Mouse (Mus musculus) limb, embryonic 15.5 days (tissue): ENCODE data around the gene Nusap1. TPM values are rescaled to one million over a fixed set of nuclear protein-coding genes. Genes with fewer than 3 reads are reported as not detected.

Source experiments
- ATAC-seq: fragments of 200-750 bp; cut with Nextera tagmentation; 2 replicates; pipeline ENCODE4 v1.8.0; 2017; ENCODE audit warnings: low read depth, moderate TSS enrichment; ENCODE audit not compliant: insufficient number of reproducible peaks, low FRiP score, low TSS enrichment
- H3K27ac ChIP-seq: fragments of 300-500 bp; sonication (generic); 2 replicates; pipeline ENCODE4 v1.5.1; 2015; ENCODE audit warnings: moderate library complexity, mild to moderate bottlenecking, inconsistent platforms
- H3K27me3 ChIP-seq: fragments of 300-500 bp; sonication (generic); 2 replicates; pipeline ENCODE4 v1.6.1; 2015; ENCODE audit warnings: inconsistent platforms
- H3K36me3 ChIP-seq: fragments of 300-500 bp; sonication (generic); 2 replicates; pipeline ENCODE4 v1.6.1; 2015; ENCODE audit warnings: inconsistent platforms
- H3K4me1 ChIP-seq: fragments of 300-500 bp; sonication (generic); 2 replicates; pipeline ENCODE4 v1.6.1; 2015; ENCODE audit warnings: inconsistent platforms
- H3K4me2 ChIP-seq: fragments of 300-500 bp; sonication (generic); 2 replicates; pipeline ENCODE4 v1.6.1; 2015; ENCODE audit warnings: mild to moderate bottlenecking, inconsistent platforms
- H3K4me3 ChIP-seq: fragments of 300-500 bp; sonication (generic); 2 replicates; pipeline ENCODE4 v1.5.1; 2015; ENCODE audit warnings: mild to moderate bottlenecking, inconsistent platforms
- H3K9ac ChIP-seq: fragments of 300-500 bp; sonication (generic); 2 replicates; pipeline ENCODE4 v1.6.1; 2015; ENCODE audit warnings: inconsistent platforms
- H3K9me3 ChIP-seq: fragments of 300-500 bp; sonication (generic); 2 replicates; pipeline ENCODE4 v1.6.1; 2016; ENCODE audit warnings: inconsistent platforms
- WGBS: fragments of 180-500 bp; shearing (Covaris S2); methylation state at CpG from one replicate; pipeline ENCODE4 v1.1.7; 2015; 5-methylcytosine and 5-hydroxymethylcytosine counted together
- polyA plus RNA-seq: library from polyadenylated mRNA; unstranded; fragments of >200 nt; fragmentation: Nextera tagmentation; extraction: Ambion mirVana; gene quantifications from 2 replicates; pipeline ENCODE4 v1.2.1, GENCODE M21; 2015

The Nusap1 gene
- polyA plus RNA-seq: 60.3 and 60.4 TPM in 2 replicates

- H3K27me3 ChIP-seq: no peaks in the 10 kb centered on the region
- H3K36me3 ChIP-seq: 0 out of 2 replicates have a peak, but pooled peaks cover 2% of the 10 kb centered on the region
- H3K9ac ChIP-seq: peak within 1 kb of the TSS; percentile 52
- peak within 1 kb of the TSS; percentile 87 for H3K4me2 ChIP-seq
- ATAC-seq: peak; percentile 99
- no peaks in the 10 kb centered on the region for H3K9me3 ChIP-seq
- peaks cover 20% of the 10 kb centered on the region for H3K4me1 ChIP-seq
- peak within 1 kb of the TSS; percentile 85 for H3K4me3 ChIP-seq
- peak within 1 kb of the TSS; percentile 73 for H3K27ac ChIP-seq
- WGBS: under 1% methylated on average over 55 of the region's 55 CpGs
Observed at GRCm38 (mm10) chr2:119618199-119618982, at the start of gene Nusap1, which contains the start of gene Oip5. Gene Nusap1 (plus strand): TSS chr2:119618298. Gene Oip5 (minus strand): TSS chr2:119618469.

GRCm38 (mm10) chr2:119572471-119572870 lies 45.6 kb upstream of the Nusap1 start:
- Histone ChIP-seq H3K4me3 (no peak overlapping the region), H3K4me2 (no peak overlapping the region), H3K36me3 (peaks cover 19% of the 10 kb centered on the region), H3K27me3 (no peaks in the 10 kb centered on the region), H3K4me1 (no peaks in the 10 kb centered on the region), H3K9ac (no peak overlapping the region), H3K9me3 (no peaks in the 10 kb centered on the region), H3K27ac (no peak overlapping the region)
- no peak for ATAC-seq
- 85% methylated on average over 1 of the region's 1 CpGs for WGBS

- Histone ChIP-seq H3K9me3 (no peaks in the 10 kb centered on the region), H3K27ac (no peak overlapping the region), H3K4me1 (no peaks in the 10 kb centered on the region), H3K36me3 (peaks cover 22% of the 10 kb centered on the region; the same call in 1 of the 2 replicates), H3K4me3 (no peak overlapping the region), H3K4me2 (no peak overlapping the region), H3K27me3 (no peaks in the 10 kb centered on the region), H3K9ac (no peak overlapping the region)
- WGBS: 94% methylated on average over 3 of the region's 3 CpGs
- no peak for ATAC-seq
Observed at GRCm38 (mm10) chr2:119581571-119581970, 36.5 kb upstream of the Nusap1 start.

- no peak overlapping the region for H3K27ac ChIP-seq
- no peaks in the 10 kb centered on the region for H3K9me3 ChIP-seq
- no peaks in the 10 kb centered on the region for H3K4me1 ChIP-seq
- H3K9ac ChIP-seq: no peak overlapping the region
- 37% methylated on average over 2 of the region's 2 CpGs for WGBS
- H3K4me2 ChIP-seq: no peak overlapping the region
- no peak overlapping the region for H3K4me3 ChIP-seq
- H3K27me3 ChIP-seq: no peaks in the 10 kb centered on the region
- H3K36me3 ChIP-seq: peaks cover 22% of the 10 kb centered on the region; the same call in 1 of the 2 replicates
- no peak for ATAC-seq
Observed at GRCm38 (mm10) chr2:119583439-119583838, 34.7 kb upstream of the Nusap1 start.

GRCm38 (mm10) chr2:119584282-119584681 lies 33.8 kb upstream of the Nusap1 start:
- Histone ChIP-seq H3K4me1 (no peaks in the 10 kb centered on the region), H3K36me3 (peaks cover 20% of the 10 kb centered on the region; the same call in 1 of the 2 replicates), H3K4me3 (no peak overlapping the region), H3K9me3 (no peaks in the 10 kb centered on the region), H3K27me3 (no peaks in the 10 kb centered on the region), H3K9ac (no peak overlapping the region), H3K27ac (no peak overlapping the region), H3K4me2 (no peak overlapping the region)
- WGBS: 85% methylated on average over 8 of the region's 8 CpGs
- no peak for ATAC-seq

- no peaks in the 10 kb centered on the region for H3K4me1 ChIP-seq
- peaks cover 7% of the 10 kb centered on the region; the same call in 1 of the 2 replicates for H3K36me3 ChIP-seq
- H3K4me2 ChIP-seq: no peak overlapping the region
- no peak overlapping the region for H3K4me3 ChIP-seq
- no peak overlapping the region for H3K9ac ChIP-seq
- no peaks in the 10 kb centered on the region for H3K9me3 ChIP-seq
- no peak overlapping the region for H3K27ac ChIP-seq
- ATAC-seq: no peak
- no peaks in the 10 kb centered on the region for H3K27me3 ChIP-seq
- 21% methylated on average over 4 of the region's 4 CpGs for WGBS
Observed at GRCm38 (mm10) chr2:119587383-119587782, 30.7 kb upstream of the Nusap1 start.

- H3K9ac ChIP-seq: no peak overlapping the region
- H3K27me3 ChIP-seq: no peaks in the 10 kb centered on the region
- no peak overlapping the region for H3K27ac ChIP-seq
- H3K4me2 ChIP-seq: no peak overlapping the region
- ATAC-seq: no peak
- H3K36me3 ChIP-seq: peaks cover 1% of the 10 kb centered on the region; the same call in 1 of the 2 replicates
- 86% methylated on average over 3 of the region's 3 CpGs for WGBS
- H3K9me3 ChIP-seq: no peaks in the 10 kb centered on the region
- no peak overlapping the region for H3K4me3 ChIP-seq
- H3K4me1 ChIP-seq: no peaks in the 10 kb centered on the region
Observed at GRCm38 (mm10) chr2:119591247-119591646, 26.9 kb upstream of the Nusap1 start.

- Histone ChIP-seq H3K36me3 (peaks cover 21% of the 10 kb centered on the region), H3K9ac (no peak overlapping the region), H3K4me3 (peak overlapping the region; percentile 86), H3K27me3 (no peaks in the 10 kb centered on the region), H3K9me3 (no peaks in the 10 kb centered on the region), H3K27ac (peak overlapping the region; percentile 80), H3K4me2 (peak overlapping the region; percentile 33), H3K4me1 (no peaks in the 10 kb centered on the region)
- peak; percentile 11; the same call in 1 of the 2 replicates for ATAC-seq
- 8% methylated on average over 7 of the region's 7 CpGs for WGBS
Observed at GRCm38 (mm10) chr2:119593765-119594112, 24.4 kb upstream of the Nusap1 start.

GRCm38 (mm10) chr2:119594113-119594981 lies 23.8 kb upstream of the Nusap1 start:
- ATAC-seq: peak; percentile 96
- WGBS: under 1% methylated on average over 61 of the region's 61 CpGs
- Histone ChIP-seq H3K27me3 (no peaks in the 10 kb centered on the region), H3K36me3 (peaks cover 26% of the 10 kb centered on the region), H3K4me1 (no peaks in the 10 kb centered on the region), H3K9ac (peak overlapping the region; percentile 86), H3K27ac (peak overlapping the region; percentile 90), H3K4me2 (peak overlapping the region; percentile 49), H3K4me3 (peak overlapping the region; percentile 86), H3K9me3 (no peaks in the 10 kb centered on the region)

- H3K9me3 ChIP-seq: no peaks in the 10 kb centered on the region
- ATAC-seq: no peak
- peak overlapping the region; percentile 86; the same call in 1 of the 2 replicates for H3K9ac ChIP-seq
- H3K4me3 ChIP-seq: peak overlapping the region; percentile 86
- WGBS: 23% methylated on average over 4 of the region's 4 CpGs
- peak overlapping the region; percentile 49 for H3K4me2 ChIP-seq
- H3K36me3 ChIP-seq: peaks cover 31% of the 10 kb centered on the region
- no peaks in the 10 kb centered on the region for H3K27me3 ChIP-seq
- H3K27ac ChIP-seq: no peak overlapping the region
- no peaks in the 10 kb centered on the region for H3K4me1 ChIP-seq
Observed at GRCm38 (mm10) chr2:119595308-119595707, 22.8 kb upstream of the Nusap1 start.

- H3K4me1 ChIP-seq: 0 out of 2 replicates have a peak, but pooled peaks cover 2% of the 10 kb centered on the region
- H3K9ac ChIP-seq: no peak overlapping the region
- H3K9me3 ChIP-seq: no peaks in the 10 kb centered on the region
- no peak overlapping the region for H3K27ac ChIP-seq
- WGBS: 87% methylated on average over 8 of the region's 8 CpGs
- no peaks in the 10 kb centered on the region for H3K27me3 ChIP-seq
- H3K4me3 ChIP-seq: no peak overlapping the region
- H3K4me2 ChIP-seq: no peak overlapping the region
- ATAC-seq: no peak
- peaks cover 38% of the 10 kb centered on the region for H3K36me3 ChIP-seq
Observed at GRCm38 (mm10) chr2:119596781-119597330, 21.2 kb upstream of the Nusap1 start.
